Comparison of ENCODE assay signal across 19 mouse cellular contexts in the genomic region with DNA sequence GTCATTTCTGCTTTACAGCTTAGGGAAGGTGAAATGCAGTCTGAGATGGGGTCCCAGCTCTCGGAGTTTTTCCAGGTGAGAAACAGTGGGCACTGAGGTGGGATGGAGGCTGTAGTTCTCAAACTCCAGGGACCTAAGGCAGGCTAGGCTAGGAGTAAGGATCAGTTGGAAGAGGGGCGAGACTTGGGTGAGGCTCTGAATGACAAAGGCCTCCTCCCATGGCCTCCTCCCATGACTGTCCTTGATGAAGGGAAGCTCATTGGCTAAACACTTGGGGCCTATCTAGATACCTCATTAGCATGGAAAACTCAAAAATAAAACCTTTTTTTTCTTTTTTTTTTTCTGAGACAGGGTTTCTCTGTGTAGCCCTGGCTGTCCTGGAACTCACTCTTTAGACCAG.
DNase-seq lines count a peak whose midpoint lies in the region; TF ChIP-seq lines count a peak whose summit lies in the region.
"Had no signal": no experiment of that assay in that cellular context is flagged by ENCODE, and none has a peak within 500 bp of the region (broad histone marks: within the 10 kb centered on the region; RNA-seq: fewer than 3 reads in every experiment).

No protein-coding gene starts in this region.

- TF ChIP-seq CTCF in cerebellum, adult 2 months (IDR thresholded peaks at IDR 0.05; ENCODE audit: borderline replicate concordance, insufficient read depth, low read depth, low read length): no peak
- TF ChIP-seq CTCF in olfactory bulb, adult 2 months (IDR thresholded peaks at IDR 0.05; ENCODE audit: insufficient read depth, low read depth, low read length): no peak

- H3K36me3 ChIP-seq in hindbrain, embryonic 10.5 days: no peaks in the 10 kb centered on the region
- H3K36me3 ChIP-seq: embryonic facial prominence, embryonic 10.5 days; heart, embryonic 15.5 days; hindbrain, embryonic 15.5 days had no signal

- no peak overlapping the region for H3K4me3 ChIP-seq in cerebellum, adult 2 months (replicated peaks; ENCODE audit: insufficient read depth, low read depth, low read length)
- H3K4me3 ChIP-seq in olfactory bulb, adult 2 months (ENCODE audit: insufficient read depth, low read depth, low read length): no peak overlapping the region
- no peak overlapping the region for H3K4me3 ChIP-seq in hindbrain, embryonic 10.5 days
- H3K4me3 ChIP-seq: embryonic facial prominence, embryonic 10.5 days; gastrocnemius, adult 2 months; heart, adult 2 months; heart, embryonic 15.5 days; hindbrain, embryonic 15.5 days had no signal

- H3K27me3 ChIP-seq in cerebellum, adult 2 months (ENCODE audit: control insufficient read depth, insufficient read depth, low read length): no peaks in the 10 kb centered on the region
- H3K27me3 ChIP-seq in hindbrain, embryonic 10.5 days (ENCODE audit: insufficient read depth, poor library complexity, severe bottlenecking): no peaks in the 10 kb centered on the region
- H3K27me3 ChIP-seq: heart, embryonic 15.5 days; hindbrain, embryonic 15.5 days had no signal

- H3K4me1 ChIP-seq in cerebellum, adult 2 months (ENCODE audit: control insufficient read depth, insufficient read depth, low read length): peaks cover 12% of the 10 kb centered on the region; the same call in 1 of the 2 replicates
- peaks cover 6% of the 10 kb centered on the region; the same call in 1 of the 2 replicates for H3K4me1 ChIP-seq in olfactory bulb, adult 2 months (ENCODE audit: control insufficient read depth, insufficient read depth, low read length)
- no peaks in the 10 kb centered on the region for H3K4me1 ChIP-seq in hindbrain, embryonic 10.5 days (replicated peaks)

- H3K27ac ChIP-seq in cerebellum, adult 2 months (ENCODE audit: insufficient read depth, low read length): peak overlapping the region; percentile 34; the same call in 1 of the 2 replicates
- H3K27ac ChIP-seq in olfactory bulb, adult 2 months (ENCODE audit: insufficient read depth, low read depth, low read length): 0 out of 2 replicates have a peak overlapping the region, but pooled peaks have one; percentile 4
- no peak overlapping the region for H3K27ac ChIP-seq in hindbrain, embryonic 10.5 days
- H3K27ac ChIP-seq: embryonic facial prominence, embryonic 10.5 days; heart, adult 2 months; heart, embryonic 15.5 days; hindbrain, embryonic 15.5 days had no signal

- TF ChIP-seq POLR2A in cerebellum, adult 2 months (IDR thresholded peaks at IDR 0.05; ENCODE audit: borderline replicate concordance, insufficient read depth, low read length): no peak
- TF ChIP-seq POLR2A in olfactory bulb, adult 2 months (IDR thresholded peaks at IDR 0.05; ENCODE audit: insufficient read depth, low read depth, low read length): no peak

- DNase-seq in cerebellum, adult 2 months: no peak
- DNase-seq in cerebellum, adult 9-11 months: no peak
- DNase-seq in heart, adult 11 months: peak; percentile 62
- no peak for DNase-seq in heart, postnatal 25 days (ENCODE audit: low spot score)
- DNase-seq in ZHBTc4 (ENCODE audit: low read depth, low spot score): peak; percentile 69
- DNase-seq in hindbrain, embryonic 10.5 days (ENCODE audit: low spot score): no peak
- DNase-seq in retina, postnatal 1 day: no peak
- DNase-seq: adrenal gland, postnatal 10 days; B cell, adult 2 months; cerebellum, adult 11-12 months; cerebellum, postnatal 10 days; gastrocnemius, adult 2 months; heart, adult 2 months; heart, postnatal 14 days; kidney, adult 9 months had no signal

- 97% methylated on average over 2 of the region's 2 CpGs for WGBS in cerebellum, adult 2 months
- 98% methylated on average over 2 of the region's 2 CpGs for WGBS in olfactory bulb, adult 2 months
- WGBS in hindbrain, embryonic 10.5 days: 88% methylated on average over 2 of the region's 2 CpGs

- intact Hi-C loops in heart, postnatal 25 days (cut with DNase I): no loop called here

- no peaks in the 10 kb centered on the region for H3K9me3 ChIP-seq in hindbrain, embryonic 10.5 days
- H3K9me3 ChIP-seq: embryonic facial prominence, embryonic 10.5 days; heart, embryonic 15.5 days; hindbrain, embryonic 15.5 days had no signal

Comparison
In these comparisons a context has a peak if more than half of its experiments do, and no peak if none do; other contexts are left out.
1. DNase-seq: peak in heart, adult 11 months (single experiment) and ZHBTc4 (single experiment); none in cerebellum, adult 2 months (0 of 2), cerebellum, adult 9-11 months (single experiment), heart, postnatal 25 days (single experiment), hindbrain, embryonic 10.5 days (single experiment) and retina, postnatal 1 day (single experiment).